Mouse (Mus musculus) testis, adult 2 months (tissue): ENCODE measurements around the gene Mybbp1a.

Experiments
- CTCF ChIP-seq: fragments of 200-500 bp; IDR thresholded peaks from 2 replicates; pipeline ENCODE4 v1.5.1; 2012; ENCODE audit warnings: low read depth, mild to moderate bottlenecking, inconsistent platforms, low read length, moderate library complexity; ENCODE audit not compliant: control insufficient read depth, insufficient read depth, insufficient replicate concordance
- POLR2A ChIP-seq: fragments of 200-500 bp; IDR thresholded peaks from 2 replicates; pipeline ENCODE4 v1.6.1; 2012; ENCODE audit warnings: low read depth, mild to moderate bottlenecking, inconsistent platforms, low read length, moderate library complexity; ENCODE audit not compliant: control insufficient read depth

- TF ChIP-seq CTCF, result no peak
- TF ChIP-seq POLR2A, result no peak
Observed at GRCm38 (mm10) chr11:72465978-72466693, 25.0 kb downstream of the Mybbp1a start.
